Mouse (Mus musculus) liver, postnatal 0 days (tissue): ENCODE results near the gene Csnk1g2.

ENCODE experiments used
- CTCF ChIP-seq: sonication (generic); IDR thresholded peaks from 2 replicates; pipeline ENCODE4 v1.5.1; 2016; ENCODE audit warnings: antibody characterized with exemption, low read depth
- EP300 ChIP-seq: IDR thresholded peaks from 2 replicates; pipeline ENCODE4 v1.6.1; 2016; ENCODE audit warnings: antibody characterized with exemption, low read depth, mild to moderate bottlenecking

GRCm38 (mm10) chr10:80614351-80614750 is 8.3 kb upstream of the Csnk1g2 start:
- TF ChIP-seq EP300 (no peak), CTCF (no peak)
